Mouse (Mus musculus) olfactory bulb, adult 2 months (tissue): ENCODE results near the gene Bnc2.

Experiments used
- CTCF ChIP-seq: fragments of 200-500 bp; IDR thresholded peaks from 2 replicates; pipeline ENCODE4 v1.5.1; 2012; ENCODE audit warnings: low read depth, mild to moderate bottlenecking, low read length, moderate library complexity; ENCODE audit not compliant: insufficient read depth
- POLR2A ChIP-seq: fragments of 200-500 bp; IDR thresholded peaks from 2 replicates; pipeline ENCODE4 v1.6.1; 2012; ENCODE audit warnings: mild to moderate bottlenecking, low read depth, low read length, moderate library complexity; ENCODE audit not compliant: insufficient read depth

- TF ChIP-seq CTCF (no peak), POLR2A (no peak)
These were observed 325.5 kb downstream of the Bnc2 start for GRCm38 (mm10) chr4:84349536-84349935.
